Mouse (Mus musculus) B cell, adult 2 months (primary cell): Measurements from ENCODE around the gene Adamtsl5.

Source experiments
- DNase-seq, 2 experiments: peaks; one replicate each; pipeline ENCODE4 v3.0.0; 2022

Adamtsl5 gene

GRCm38 (mm10) chr10:80341491-80342304, 6.5 kb downstream of the Adamtsl5 start:
- peak; percentile 49 to 55 for DNase-seq

GRCm38 (mm10) chr10:80341026-80341425, 7.2 kb downstream of the Adamtsl5 start:
- no peak for DNase-seq

- DNase-seq = peak; percentile 92 to 93
These were observed 8.1 kb downstream of the Adamtsl5 start for GRCm38 (mm10) chr10:80339941-80340750.

- DNase-seq = no peak
These were observed 11.9 kb downstream of the Adamtsl5 start for GRCm38 (mm10) chr10:80336263-80336662.

GRCm38 (mm10) chr10:80332525-80332989, 15.7 kb downstream of the Adamtsl5 start:
- no peak for DNase-seq

- DNase-seq = no peak
These were observed 16.3 kb downstream of the Adamtsl5 start for GRCm38 (mm10) chr10:80331636-80332524.

- no peak for DNase-seq
These were observed 17.3 kb downstream of the Adamtsl5 start for GRCm38 (mm10) chr10:80330888-80331287.

- no peak for DNase-seq
These were observed 18.1 kb downstream of the Adamtsl5 start for GRCm38 (mm10) chr10:80330084-80330483.

- peak; percentile 97 to 98 for DNase-seq
These were observed 18.7 kb downstream of the Adamtsl5 start, which contains the start of the genes Pcsk4 and Reep6 for GRCm38 (mm10) chr10:80329273-80330081. Gene Pcsk4, minus strand, starts transcription at chr10:80329498. Gene Reep6, plus strand, starts transcription at chr10:80329953.

- DNase-seq = no peak
These were observed 23.2 kb downstream of the Adamtsl5 start for GRCm38 (mm10) chr10:80325045-80325444.

- no peak for DNase-seq
These were observed 23.8 kb downstream of the Adamtsl5 start for GRCm38 (mm10) chr10:80324120-80325037.

- peak; percentile 82 for DNase-seq
These were observed 24.7 kb downstream of the Adamtsl5 start for GRCm38 (mm10) chr10:80323261-80324119.

GRCm38 (mm10) chr10:80322811-80323211, 25.4 kb downstream of the Adamtsl5 start:
- peak; percentile 40 to 46 for DNase-seq

- DNase-seq = no peak
These were observed 26.3 kb downstream of the Adamtsl5 start for GRCm38 (mm10) chr10:80321670-80322581.

GRCm38 (mm10) chr10:80321014-80321669, 27.1 kb downstream of the Adamtsl5 start:
- no peak for DNase-seq

GRCm38 (mm10) chr10:80320340-80320760, 27.9 kb downstream of the Adamtsl5 start, which contains the start of gene 2310011J03Rik:
Gene 2310011J03Rik, minus strand, starts transcription at chr10:80320537.
- DNase-seq = peak; percentile 92

- DNase-seq = no peak
These were observed 31.2 kb downstream of the Adamtsl5 start for GRCm38 (mm10) chr10:80317011-80317410.

- DNase-seq = no peak
These were observed 31.8 kb downstream of the Adamtsl5 start for GRCm38 (mm10) chr10:80316359-80316781.
